Mouse (Mus musculus): ENCODE data around the gene Specc1.
A peak's percentile ranks its signal among the peaks of the same experiment; 100 is the strongest.

The Specc1 gene

GRCm38 (mm10) chr11:62051487-62051886, 94.9 kb downstream of the Specc1 start:
- no peak for DNase-seq

GRCm38 (mm10) chr11:62053928-62054327, 97.4 kb downstream of the Specc1 start:
- DNase-seq: no peak

- no peak for DNase-seq
Observed at GRCm38 (mm10) chr11:62064565-62064964, 108.0 kb downstream of the Specc1 start.

- no peak for DNase-seq
Observed at GRCm38 (mm10) chr11:62065655-62066054, 109.1 kb downstream of the Specc1 start.

- DNase-seq: no peak
Observed at GRCm38 (mm10) chr11:62069554-62069953, 113.0 kb downstream of the Specc1 start.

- no peak for DNase-seq
Observed at GRCm38 (mm10) chr11:62070206-62070605, 113.6 kb downstream of the Specc1 start.

- no peak for DNase-seq
Observed at GRCm38 (mm10) chr11:62072406-62072805, 115.8 kb downstream of the Specc1 start.

- DNase-seq: no peak
Observed at GRCm38 (mm10) chr11:62073575-62074140, 117.1 kb downstream of the Specc1 start.

GRCm38 (mm10) chr11:62074578-62074977, 118.0 kb downstream of the Specc1 start:
- DNase-seq: no peak

- DNase-seq: no peak
Observed at GRCm38 (mm10) chr11:62075071-62075470, 118.5 kb downstream of the Specc1 start.

- no peak for DNase-seq
Observed at GRCm38 (mm10) chr11:62075551-62075950, 119.0 kb downstream of the Specc1 start.

- peak; percentile 81 for DNase-seq
Observed at GRCm38 (mm10) chr11:62076345-62077156, 120.0 kb downstream of the Specc1 start.

GRCm38 (mm10) chr11:62077157-62077865, 120.7 kb downstream of the Specc1 start:
- DNase-seq: no peak

- no peak for DNase-seq
Observed at GRCm38 (mm10) chr11:62078371-62078770, 121.8 kb downstream of the Specc1 start.

- DNase-seq: peak; percentile 31
Observed at GRCm38 (mm10) chr11:62079100-62079857, 122.7 kb downstream of the Specc1 start.

- DNase-seq: no peak
Observed at GRCm38 (mm10) chr11:62080476-62080875, 123.9 kb downstream of the Specc1 start.

- no peak for DNase-seq
Observed at GRCm38 (mm10) chr11:62086648-62087047, 130.1 kb downstream of the Specc1 start.

- DNase-seq: no peak
Observed at GRCm38 (mm10) chr11:62087051-62087450, 130.5 kb downstream of the Specc1 start.

- DNase-seq: no peak
Observed at GRCm38 (mm10) chr11:62088651-62089050, 132.1 kb downstream of the Specc1 start.

- DNase-seq: no peak
Observed at GRCm38 (mm10) chr11:62090321-62090720, 133.8 kb downstream of the Specc1 start.

- no peak for DNase-seq
Observed at GRCm38 (mm10) chr11:62103380-62103911, 146.9 kb downstream of the Specc1 start.

GRCm38 (mm10) chr11:62106401-62106871, 149.9 kb downstream of the Specc1 start:
- DNase-seq: no peak
